Mouse (Mus musculus) effector memory CD4-positive, alpha-beta T cell, adult 5 months (primary cell): ENCODE results near the gene 1810013L24Rik. TPM values are rescaled to one million over a fixed set of nuclear protein-coding genes. Genes with fewer than 3 reads are reported as not detected.

Experiments
- polyA plus RNA-seq: library from polyadenylated mRNA; unstranded; fragments of 100-300 nt; shearing (Covaris generic); gene quantifications from one replicate; pipeline ENCODE4 v1.2.1, GENCODE M21; 2017

1810013L24Rik gene
- 74.2 TPM for polyA plus RNA-seq

DNA sequence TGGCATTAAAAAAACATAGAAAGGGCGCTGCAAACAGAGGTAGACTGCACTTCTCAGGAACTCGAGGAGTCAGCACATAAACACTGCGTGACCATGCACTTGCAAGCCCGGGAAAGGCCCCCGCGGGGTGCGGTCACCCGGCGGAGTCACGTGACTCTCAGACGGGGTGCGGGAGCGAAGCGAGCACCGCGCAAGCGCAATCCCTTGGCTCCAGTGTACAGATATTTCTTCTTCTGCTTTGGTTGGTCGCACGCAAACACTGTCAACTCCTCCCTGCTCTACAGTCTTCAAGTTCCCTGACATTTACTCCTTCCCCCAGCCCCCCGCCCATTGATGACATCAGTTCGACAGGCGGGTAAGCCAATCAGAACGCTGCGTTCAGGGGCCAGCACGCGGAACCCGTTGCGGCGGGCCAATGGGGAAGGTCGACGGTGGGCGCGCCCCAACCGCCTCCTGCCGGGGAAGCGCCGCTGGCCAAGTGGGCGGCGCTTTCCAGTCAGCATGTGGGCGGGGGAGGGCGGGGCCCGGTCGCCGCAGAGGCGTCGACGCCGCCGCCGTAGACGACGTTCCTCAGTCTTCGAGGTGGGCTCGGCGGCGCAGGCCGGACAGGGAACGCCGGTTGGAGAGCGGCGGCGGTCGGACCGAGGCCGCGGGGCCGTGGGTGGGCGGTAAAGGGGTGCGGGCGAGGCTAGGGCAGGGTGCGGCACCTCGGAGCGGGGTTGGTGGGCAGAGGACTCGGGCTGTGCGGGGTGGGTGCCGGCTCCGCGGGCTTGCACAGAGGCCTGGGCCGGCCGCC is at the start of gene 1810013L24Rik:
1810013L24Rik (plus strand) TSS at position 537 of the 796 bp plus-strand sequence.

GRCm38 (mm10) chr16:8791949-8792557 is 37.8 kb upstream of the 1810013L24Rik start, which contains the start of gene Usp7:
TSS of gene Usp7 (minus strand) at chr16:8792308.

Other genes starting within 250 kb of the 1810013L24Rik start
- 113 TPM for gene Pmm2, start 192.4 kb upstream of the 1810013L24Rik start, polyA plus RNA-seq
- 14.2 TPM for gene Tmem186, start 192.4 kb upstream of the 1810013L24Rik start, polyA plus RNA-seq
- 37.1 TPM for gene Carhsp1, start 157.9 kb upstream of the 1810013L24Rik start, polyA plus RNA-seq
- gene Gm5767, start 149.3 kb upstream of the 1810013L24Rik start, polyA plus RNA-seq: not detected
- 141 TPM for gene Usp7, start 37.8 kb upstream of the 1810013L24Rik start, polyA plus RNA-seq